Mouse (Mus musculus) thymus, postnatal 4 days (tissue): ENCODE results near the gene Gsg1.

Source experiments
- DNase-seq: peaks from one replicate; pipeline ENCODE4 v3.0.0; 2021

The Gsg1 gene

GRCm38 (mm10) chr6:135254153-135254552, at the start of gene Gsg1:
Gsg1 (minus strand) TSS chr6:135254351.
- DNase-seq: peak; percentile 36

DNA sequence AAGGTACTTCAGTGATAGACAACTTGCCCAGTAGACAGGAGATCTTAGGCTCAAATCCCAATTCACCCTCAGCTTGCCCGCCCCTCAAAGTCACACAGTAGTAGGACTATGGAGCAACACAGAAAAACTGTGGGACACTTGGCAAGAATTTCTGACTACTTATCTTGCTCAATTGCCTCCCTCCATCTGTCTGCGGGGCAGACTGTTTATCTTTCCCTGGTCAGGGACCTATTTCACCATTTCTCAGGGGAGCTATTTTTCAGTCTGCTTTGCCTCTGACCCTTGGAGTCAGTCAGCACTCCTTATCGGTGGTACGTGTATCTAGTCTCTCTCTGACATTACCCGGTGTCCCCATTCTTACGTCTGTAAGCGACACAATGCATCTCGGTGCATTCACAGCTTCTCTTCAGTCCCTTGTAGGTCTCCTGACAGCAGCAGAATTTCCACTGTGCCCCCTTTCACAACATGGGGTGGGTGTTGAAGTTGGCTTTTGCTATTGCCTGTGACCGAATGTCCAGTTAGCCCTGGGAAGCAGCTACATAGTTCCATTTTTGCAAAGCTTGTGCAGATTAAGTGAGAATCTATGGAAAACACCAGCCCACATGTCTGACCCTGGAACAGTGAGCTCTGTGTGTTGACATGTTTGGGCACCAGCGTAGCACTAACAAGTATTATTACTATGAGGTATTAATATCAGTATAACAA, 48.4 kb upstream of the Gsg1 start:
- DNase-seq: no peak

DNA sequence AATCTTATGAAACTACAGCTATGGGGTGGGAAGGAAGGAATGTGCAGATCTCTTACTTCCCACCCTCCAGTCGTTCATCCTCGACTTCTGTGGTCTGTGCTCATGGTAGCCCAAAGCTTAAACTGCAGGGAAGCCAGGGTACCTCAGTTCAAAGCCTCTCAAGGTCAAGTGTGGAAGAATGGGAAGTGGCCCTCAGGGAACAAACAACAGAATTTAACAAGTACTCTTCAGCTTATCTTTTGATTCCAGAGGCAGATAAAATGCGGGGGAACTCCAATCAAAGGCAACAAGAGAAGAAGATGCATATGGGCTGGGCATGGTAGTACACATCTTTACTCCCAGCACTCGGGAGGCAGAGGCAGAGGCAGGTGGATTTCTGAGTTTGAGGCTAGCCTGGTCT, 46.3 kb upstream of the Gsg1 start:
- DNase-seq: no peak

GRCm38 (mm10) chr6:135299024-135299550, 44.9 kb upstream of the Gsg1 start:
- DNase-seq: no peak

DNA sequence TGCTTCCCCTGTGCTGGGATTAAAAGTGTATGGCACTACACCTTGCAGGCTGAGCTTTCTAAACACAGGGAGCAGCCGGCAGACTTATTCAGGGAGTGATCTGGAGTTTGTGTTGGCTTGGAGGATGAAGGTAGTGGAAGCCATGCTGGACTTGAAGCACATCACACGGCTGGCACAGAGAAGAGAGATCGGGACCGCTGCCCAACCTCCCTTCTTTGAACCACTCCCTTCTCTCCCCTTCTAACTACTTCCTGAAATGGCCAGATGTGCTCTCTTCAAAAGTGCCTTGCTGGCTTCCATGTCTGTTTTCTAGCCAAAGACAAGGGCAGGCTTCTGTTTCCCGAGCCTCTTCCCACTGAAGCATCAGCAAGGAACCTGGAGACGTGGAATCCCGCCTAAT, 43.4 kb upstream of the Gsg1 start:
- DNase-seq: no peak

GRCm38 (mm10) chr6:135296267-135296666, 42.1 kb upstream of the Gsg1 start:
- peak; percentile 24 for DNase-seq

GRCm38 (mm10) chr6:135295082-135295861, 41.1 kb upstream of the Gsg1 start:
- no peak for DNase-seq

DNA sequence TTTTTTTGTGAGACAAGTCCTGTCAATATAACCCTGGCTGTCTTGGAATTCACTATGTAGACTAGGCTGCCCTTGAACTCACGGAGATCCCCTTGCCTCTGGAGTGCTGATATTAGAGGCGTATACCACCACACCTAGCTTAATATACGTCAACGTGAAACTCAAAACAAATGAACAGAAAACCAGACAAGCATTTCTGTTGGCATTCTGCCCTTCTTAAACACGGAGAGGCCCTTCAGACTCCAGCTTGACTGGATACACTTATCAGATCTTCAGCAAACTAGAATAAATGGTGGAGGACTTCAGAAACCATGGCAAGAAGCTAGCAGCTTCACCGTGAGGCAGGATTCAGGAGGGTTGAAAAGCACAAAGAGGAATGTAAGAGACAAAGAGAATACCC, 40.0 kb upstream of the Gsg1 start:
- no peak for DNase-seq

DNA sequence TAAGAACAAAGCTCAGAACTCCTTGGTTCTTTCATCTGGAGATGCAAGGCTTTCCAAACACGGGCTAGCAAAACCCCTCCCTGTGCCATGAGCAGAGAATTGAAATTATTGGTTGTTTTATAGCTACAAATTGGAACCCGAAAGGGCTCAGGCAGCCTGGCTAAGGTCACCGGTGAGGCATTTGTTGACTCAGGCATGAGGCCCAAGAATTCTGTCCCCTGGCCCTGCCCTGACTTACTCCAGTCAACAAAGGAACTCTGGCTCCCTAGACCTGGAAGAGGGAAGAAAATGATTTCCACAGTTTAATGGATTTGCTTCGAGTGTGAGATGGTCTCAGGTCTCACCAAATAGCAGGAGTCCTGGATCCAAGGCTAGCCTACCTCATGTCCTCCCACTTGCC, 38.2 kb upstream of the Gsg1 start:
- no peak for DNase-seq

GRCm38 (mm10) chr6:135279856-135280255, 25.7 kb upstream of the Gsg1 start:
- DNase-seq: no peak

GRCm38 (mm10) chr6:135279286-135279685, 25.1 kb upstream of the Gsg1 start:
- no peak for DNase-seq

GRCm38 (mm10) chr6:135278302-135278701, 24.2 kb upstream of the Gsg1 start:
- no peak for DNase-seq

DNA sequence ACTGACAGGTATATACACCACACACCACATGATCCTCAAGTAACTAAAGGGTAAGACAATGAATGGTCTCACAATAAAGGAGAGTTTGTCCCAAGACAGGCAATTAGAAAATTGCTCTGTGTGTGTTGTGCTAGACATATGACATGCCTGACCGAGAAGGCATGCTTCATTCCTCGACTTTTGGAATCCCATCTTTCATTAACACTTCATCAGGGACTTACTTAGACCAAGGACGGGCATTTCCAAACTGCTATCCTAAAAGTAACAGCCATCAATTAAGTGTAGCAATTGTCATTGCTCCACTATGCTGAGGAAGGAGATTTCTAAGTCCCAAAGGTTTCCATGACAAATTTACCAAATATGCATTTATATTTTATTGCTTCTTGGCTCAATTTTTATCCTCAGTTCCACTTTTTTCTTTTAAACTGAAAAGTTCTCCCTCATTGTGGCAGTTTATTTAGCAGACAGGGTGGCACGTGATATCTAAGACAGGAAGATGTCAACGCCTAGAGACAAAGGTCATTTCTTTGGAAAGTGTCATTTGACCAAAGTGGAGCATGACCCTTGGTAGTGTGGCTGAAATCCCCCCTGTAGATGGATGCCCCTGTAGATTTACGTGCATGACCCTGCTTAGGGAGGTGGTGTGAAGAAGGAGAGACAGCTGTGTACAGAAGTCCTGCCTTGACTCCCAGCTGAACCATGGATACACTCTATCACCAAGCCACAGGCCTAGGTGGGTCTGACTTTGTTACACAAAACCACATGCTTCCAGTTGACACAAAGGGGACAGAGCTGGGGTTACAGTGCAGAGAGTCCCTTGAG, 22.5 kb upstream of the Gsg1 start:
- DNase-seq: no peak

- no peak for DNase-seq
These were observed 21.1 kb upstream of the Gsg1 start for GRCm38 (mm10) chr6:135275231-135275630.

DNA sequence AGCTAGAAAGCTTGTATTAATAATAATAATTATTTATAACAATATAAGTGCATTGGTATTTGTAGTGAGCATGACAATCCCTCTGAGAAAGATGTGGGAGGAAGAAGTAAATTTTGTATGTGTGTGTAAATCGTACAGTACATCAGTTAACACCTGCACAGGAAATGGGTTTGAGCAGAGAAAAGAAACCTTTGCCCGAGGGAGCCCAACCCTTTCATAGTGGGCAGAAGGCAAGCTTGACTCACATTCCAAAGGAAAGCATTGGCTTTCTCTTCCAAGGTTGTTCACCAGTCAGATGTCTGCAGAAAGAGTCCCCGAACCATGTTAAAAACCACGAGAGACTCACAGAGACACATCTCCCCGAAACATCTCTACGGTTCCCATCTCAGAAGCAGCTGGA, 18.9 kb upstream of the Gsg1 start:
- peak; percentile 34 for DNase-seq

DNA sequence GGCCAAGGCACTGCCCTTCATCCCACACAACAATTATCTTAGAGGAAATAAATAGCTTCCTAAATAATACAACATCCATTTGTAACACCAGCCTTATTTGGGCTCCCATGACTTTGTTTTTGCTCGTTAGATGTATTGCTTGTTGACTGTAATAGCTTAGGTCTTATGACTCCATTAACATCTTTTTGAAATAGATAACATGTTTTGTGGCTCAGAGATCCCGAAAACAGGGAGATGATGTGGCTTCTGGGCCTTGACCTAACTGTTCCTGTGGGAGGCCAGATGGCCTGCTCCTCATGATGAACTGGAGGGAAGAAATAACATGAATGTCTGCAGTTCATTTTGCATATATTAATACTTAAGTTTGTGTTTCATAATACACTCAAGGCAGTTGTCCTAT, 17.6 kb upstream of the Gsg1 start:
- DNase-seq: no peak

DNA sequence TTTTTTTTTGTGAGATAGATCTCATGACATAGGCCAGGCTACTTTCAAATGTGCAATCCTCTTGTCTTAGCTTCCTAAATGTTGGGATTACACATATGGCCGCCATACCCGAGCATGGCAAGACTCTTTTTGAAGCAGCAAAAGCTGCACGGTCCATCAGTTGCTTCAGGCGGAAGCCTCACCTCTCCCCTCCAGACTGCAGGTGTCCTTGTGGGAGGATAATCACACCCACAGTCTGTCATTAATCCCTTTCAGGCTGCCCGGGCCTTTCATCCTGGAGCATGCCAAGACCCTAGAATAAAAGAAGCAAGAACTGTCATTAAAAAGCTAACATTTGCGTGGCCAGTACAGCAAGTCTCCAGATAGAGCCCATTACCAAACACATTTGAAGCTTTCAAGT, 15.5 kb upstream of the Gsg1 start:
- no peak for DNase-seq

GRCm38 (mm10) chr6:135268392-135268791, 14.2 kb upstream of the Gsg1 start:
- DNase-seq: no peak

DNA sequence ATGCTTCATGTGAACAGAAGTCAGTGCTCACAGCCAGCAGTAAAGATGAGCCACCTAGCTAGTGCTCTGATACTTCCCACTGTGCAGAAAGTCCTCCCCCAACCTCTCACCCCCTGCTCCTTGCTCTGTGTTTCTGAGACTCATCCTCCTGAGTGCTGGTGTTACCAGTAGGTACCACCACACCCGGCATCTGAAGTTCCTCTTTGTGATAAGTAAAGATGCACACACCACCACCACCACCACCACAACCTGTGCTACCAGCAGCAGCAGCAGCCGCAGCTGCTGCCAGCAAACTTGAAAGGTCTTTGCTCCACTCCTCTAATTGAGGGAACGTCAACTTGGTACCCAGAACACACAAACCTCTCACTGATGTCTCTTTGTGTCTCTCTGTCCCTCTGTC, 13.1 kb upstream of the Gsg1 start:
- DNase-seq: peak; percentile 29

GRCm38 (mm10) chr6:135266056-135266455, 11.9 kb upstream of the Gsg1 start:
- DNase-seq: no peak

DNA sequence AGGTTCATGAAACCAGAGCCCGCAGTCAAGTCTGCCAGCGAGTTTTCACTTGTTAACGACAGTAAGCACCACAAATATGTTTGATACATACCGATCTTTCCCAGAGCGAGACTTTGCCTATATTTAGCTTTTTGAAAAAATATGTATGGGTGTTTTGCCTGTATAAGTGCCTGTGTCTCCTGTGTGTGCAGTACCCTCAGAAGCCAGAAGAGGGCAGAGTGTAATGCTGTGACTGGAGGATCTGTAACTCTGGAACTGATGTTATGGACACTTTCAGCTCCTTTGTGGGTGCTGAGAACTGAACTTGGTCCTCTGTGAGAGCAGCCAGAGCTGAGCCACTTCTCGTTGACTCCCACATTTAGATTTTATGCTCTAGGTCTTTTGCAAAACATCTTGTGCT, 10.0 kb upstream of the Gsg1 start:
- no peak for DNase-seq

GRCm38 (mm10) chr6:135262565-135262964, 8.4 kb upstream of the Gsg1 start:
- no peak for DNase-seq

- no peak for DNase-seq
These were observed 7.0 kb upstream of the Gsg1 start for GRCm38 (mm10) chr6:135261124-135261523.
